Comparison of ENCODE assay signal across 28 mouse cellular contexts in genomic region chr12:12367423-12367822, GRCm38 (mm10).
A peak's percentile ranks its signal among the peaks of the same experiment; 100 is the strongest.
DNase-seq lines count a peak whose midpoint lies in the region; ATAC-seq and TF ChIP-seq lines count a peak whose summit lies in the region.
"Had no signal": no experiment of that assay in that cellular context is flagged by ENCODE, and none has a peak within 500 bp of the region (broad histone marks: within the 10 kb centered on the region; RNA-seq: fewer than 3 reads in every experiment).

No protein-coding gene starts in this region.

- H3K4me2 ChIP-seq in hindbrain, postnatal 0 days (ENCODE audit: low read depth, low read length) = no peak overlapping the region
- H3K4me2 ChIP-seq: embryonic facial prominence, embryonic 13.5 days; forebrain, embryonic 15.5 days; heart, embryonic 12.5 days; kidney, embryonic 15.5 days; limb, embryonic 12.5 days; liver, embryonic 11.5 days; midbrain, embryonic 11.5 days; neural tube, embryonic 15.5 days had no signal

- DNase-seq in layer of hippocampus, adult 11-12 months (ENCODE audit: low spot score) = peak; percentile 22
- DNase-seq in layer of hippocampus, adult 8-10 months (ENCODE audit: low spot score in 2 of 2) = no peak
- DNase-seq in left cerebral cortex, adult 2 months (ENCODE audit: extremely low spot score in 1 of 2, low spot score in 2 of 2) = peak in 1 of 2 experiments; percentile 20
- DNase-seq in heart, embryonic 10.5 days (ENCODE audit: low spot score) = no peak
- no peak for DNase-seq in MN1 (ENCODE audit: low spot score)
- no peak for DNase-seq in hindbrain, postnatal 0 days (ENCODE audit: low spot score)
- DNase-seq: adrenal gland, postnatal 36 days; cerebellum, adult 18-20 months; cerebellum, postnatal 25 days; heart, postnatal 10 days; kidney, adult 11 months; kidney, postnatal 36 days; lung, adult 18-20 months; lung, postnatal 10 days; thymus, adult 2 months; thymus, postnatal 4 days had no signal

- no peak overlapping the region for H3K9ac ChIP-seq in hindbrain, postnatal 0 days (replicated peaks; ENCODE audit: low read length)
- H3K9ac ChIP-seq: embryonic facial prominence, embryonic 13.5 days; forebrain, embryonic 15.5 days; heart, embryonic 12.5 days; kidney, embryonic 15.5 days; limb, embryonic 12.5 days; neural tube, embryonic 15.5 days had no signal

- no peak for TF ChIP-seq POLR2A in olfactory bulb, adult 2 months (IDR thresholded peaks at IDR 0.05; ENCODE audit: insufficient read depth, low read depth, low read length)

- H3K9me3 ChIP-seq in heart, embryonic 10.5 days = no peaks in the 10 kb centered on the region
- no peaks in the 10 kb centered on the region for H3K9me3 ChIP-seq in hindbrain, postnatal 0 days (ENCODE audit: low read length)
- H3K9me3 ChIP-seq: embryonic facial prominence, embryonic 13.5 days; forebrain, embryonic 15.5 days; heart, embryonic 12.5 days; hindbrain, embryonic 10.5 days; kidney, embryonic 15.5 days; limb, embryonic 12.5 days; neural tube, embryonic 15.5 days had no signal

- no peak overlapping the region for H3K4me3 ChIP-seq in left cerebral cortex, adult 2 months
- no peak overlapping the region for H3K4me3 ChIP-seq in olfactory bulb, adult 2 months (ENCODE audit: insufficient read depth, low read depth, low read length)
- no peak overlapping the region for H3K4me3 ChIP-seq in heart, embryonic 10.5 days
- no peak overlapping the region for H3K4me3 ChIP-seq in hindbrain, postnatal 0 days (ENCODE audit: low read length)
- H3K4me3 ChIP-seq: embryonic facial prominence, embryonic 13.5 days; forebrain, embryonic 15.5 days; heart, embryonic 12.5 days; hindbrain, embryonic 10.5 days; kidney, embryonic 15.5 days; limb, embryonic 12.5 days; neural tube, embryonic 15.5 days had no signal

- peak; percentile 81 for ATAC-seq in frontal cortex, adult (ENCODE audit: low TSS enrichment)
- ATAC-seq in hindbrain, postnatal 0 days = no peak
- ATAC-seq: CD4-positive, CD25-positive, alpha-beta regulatory T cell, adult 4 months; forebrain, embryonic 15.5 days had no signal

- H3K36me3 ChIP-seq in heart, embryonic 10.5 days = peaks cover 85% of the 10 kb centered on the region
- H3K36me3 ChIP-seq in hindbrain, postnatal 0 days (ENCODE audit: insufficient read depth, low read length) = peaks cover 15% of the 10 kb centered on the region
- H3K36me3 ChIP-seq: limb, embryonic 12.5 days had no signal

- intact Hi-C loops in left cerebral cortex, adult 2 months (cut with DNase I) = loop anchor here (2.0 kb wide), 1 partner anchor 31 kb away; no protein-coding TSS in a partner anchor

- 0 out of 2 replicates have a peak overlapping the region, but pooled peaks have one; percentile 12 for H3K27ac ChIP-seq in left cerebral cortex, adult 2 months
- H3K27ac ChIP-seq in olfactory bulb, adult 2 months (ENCODE audit: insufficient read depth, low read depth, low read length) = peak overlapping the region; percentile 40; the same call in 1 of the 2 replicates
- no peak overlapping the region for H3K27ac ChIP-seq in heart, embryonic 10.5 days
- H3K27ac ChIP-seq in hindbrain, postnatal 0 days = no peak overlapping the region
- H3K27ac ChIP-seq: embryonic facial prominence, embryonic 13.5 days; forebrain, embryonic 15.5 days; hindbrain, embryonic 10.5 days; kidney, embryonic 15.5 days; limb, embryonic 12.5 days; neural tube, embryonic 15.5 days had no signal

- peaks cover 3% of the 10 kb centered on the region for H3K4me1 ChIP-seq in olfactory bulb, adult 2 months (ENCODE audit: control insufficient read depth, insufficient read depth, low read length)
- H3K4me1 ChIP-seq in heart, embryonic 10.5 days = no peaks in the 10 kb centered on the region
- H3K4me1 ChIP-seq in hindbrain, postnatal 0 days (ENCODE audit: insufficient read depth, low read length) = no peaks in the 10 kb centered on the region
- H3K4me1 ChIP-seq: embryonic facial prominence, embryonic 13.5 days; forebrain, embryonic 15.5 days; heart, embryonic 12.5 days; hindbrain, embryonic 10.5 days; kidney, embryonic 15.5 days; neural tube, embryonic 15.5 days had no signal

- no peak for TF ChIP-seq CTCF in left cerebral cortex, adult 2 months (IDR thresholded peaks at IDR 0.05)
- TF ChIP-seq CTCF in olfactory bulb, adult 2 months (IDR thresholded peaks at IDR 0.05; ENCODE audit: insufficient read depth, low read depth, low read length) = no peak
- no peak for TF ChIP-seq CTCF in hindbrain, postnatal 0 days (IDR thresholded peaks at IDR 0.05; ENCODE audit: low read depth)

- WGBS in olfactory bulb, adult 2 months = 30% methylated on average over 5 of the region's 5 CpGs
- WGBS in heart, embryonic 10.5 days = 84% methylated on average over 5 of the region's 5 CpGs
- WGBS in hindbrain, postnatal 0 days = 77% methylated on average over 5 of the region's 5 CpGs

- no peaks in the 10 kb centered on the region for H3K27me3 ChIP-seq in heart, embryonic 10.5 days (ENCODE audit: insufficient read depth, poor library complexity, severe bottlenecking)
- no peaks in the 10 kb centered on the region for H3K27me3 ChIP-seq in hindbrain, postnatal 0 days (ENCODE audit: insufficient read depth, low read length)
- H3K27me3 ChIP-seq: embryonic facial prominence, embryonic 13.5 days; forebrain, embryonic 15.5 days; heart, embryonic 12.5 days; kidney, embryonic 15.5 days; limb, embryonic 12.5 days; neural tube, embryonic 15.5 days had no signal

Comparison
In these comparisons a context has a peak if more than half of its experiments do, and no peak if none do; other contexts are left out.
1. H3K27ac ChIP-seq: peak in left cerebral cortex, adult 2 months (single experiment) and olfactory bulb, adult 2 months (single experiment); none in heart, embryonic 10.5 days (single experiment) and hindbrain, postnatal 0 days (single experiment).